Mouse (Mus musculus) spleen, adult 2 months (tissue): ENCODE data around the gene Foxn1. TPM values are rescaled to one million over a fixed set of nuclear protein-coding genes. Genes with fewer than 3 reads are reported as not detected.

ENCODE experiments used
- DNase-seq, 2 experiments: peaks; one replicate each; pipeline versions ENCODE4 v3.0.0 to v3.0.0-alpha.2; 2012 to 2021; ENCODE audit warnings: low spot score in 2 of 2, low read depth in 1 of 2
- H3K27ac ChIP-seq: fragments of 200-500 bp; 2 replicates; pipeline ENCODE4 v1.5.1; 2012; ENCODE audit warnings: low read length, inconsistent platforms; ENCODE audit not compliant: insufficient read depth
- H3K27me3 ChIP-seq: fragments of 200-500 bp; 2 replicates; pipeline ENCODE4 v1.6.1; 2012; ENCODE audit warnings: mild to moderate bottlenecking, moderate library complexity, low read length, inconsistent platforms; ENCODE audit not compliant: control insufficient read depth, insufficient read depth
- H3K36me3 ChIP-seq: fragments of 200-500 bp; 2 replicates; pipeline ENCODE4 v1.6.1; 2012; ENCODE audit warnings: mild to moderate bottlenecking, low read length, inconsistent platforms; ENCODE audit not compliant: control insufficient read depth, insufficient read depth
- H3K4me1 ChIP-seq: fragments of 200-500 bp; 2 replicates; pipeline ENCODE4 v1.6.1; 2011; ENCODE audit warnings: inconsistent platforms; ENCODE audit not compliant: control insufficient read depth, insufficient read depth, insufficient read length
- H3K4me3 ChIP-seq: fragments of 200-500 bp; 2 replicates; pipeline ENCODE4 v1.5.1; 2011; ENCODE audit warnings: mild to moderate bottlenecking, inconsistent platforms; ENCODE audit not compliant: insufficient read depth, insufficient read length; ENCODE audit errors: extremely low read depth
- CTCF ChIP-seq: fragments of 200-500 bp; IDR thresholded peaks from 2 replicates; pipeline ENCODE4 v1.5.1; 2011; ENCODE audit warnings: mild to moderate bottlenecking, inconsistent platforms; ENCODE audit not compliant: insufficient read depth, insufficient read length, insufficient replicate concordance; ENCODE audit errors: extremely low read depth
- POLR2A ChIP-seq: fragments of 200-500 bp; IDR thresholded peaks from 2 replicates; pipeline ENCODE4 v1.6.1; 2011; ENCODE audit warnings: low read depth, low read length, inconsistent platforms
- WGBS: fragments of 180-500 bp; shearing (Covaris S2); methylation state at CpG from one replicate; pipeline ENCODE4 v1.1.7; 2018; 5-methylcytosine and 5-hydroxymethylcytosine counted together
- polyA plus RNA-seq: library from polyadenylated mRNA; depleted of rRNA; stranded (reverse); fragments of >200 nt; gene quantifications from 2 replicates; pipeline ENCODE4 v1.2.3, GENCODE M21; 2012; rRNA removed

Gene Foxn1
- polyA plus RNA-seq, 1 experiment = not detected

DNA sequence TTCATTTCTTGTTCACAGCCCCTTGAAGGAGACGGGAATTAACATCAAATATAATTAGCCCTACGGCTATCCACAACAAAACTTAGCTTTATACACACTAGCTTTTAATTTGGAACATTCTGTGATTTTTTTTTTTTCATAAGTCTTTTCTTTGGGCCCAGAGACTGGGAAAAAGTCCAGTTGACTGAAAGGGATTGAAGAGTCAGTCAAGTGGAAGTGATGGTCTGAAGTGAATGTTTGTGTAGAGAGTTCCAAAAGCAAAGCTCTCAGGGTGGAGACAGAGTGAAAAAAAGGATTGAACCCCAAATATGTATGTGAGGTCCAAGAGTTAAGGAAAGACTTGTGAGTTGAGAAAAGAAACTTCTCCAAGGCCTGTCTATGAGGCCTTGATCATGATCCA lies 67.9 kb downstream of the Foxn1 start:
- TF ChIP-seq CTCF (no peak), POLR2A (no peak)
- Histone ChIP-seq H3K27ac (no peak overlapping the region), H3K4me1 (peaks cover 10% of the 10 kb centered on the region), H3K4me3 (no peak overlapping the region), H3K27me3 (no peaks in the 10 kb centered on the region), H3K36me3 (no peaks in the 10 kb centered on the region; the same call in 1 of the 2 replicates)
- no peak for DNase-seq
- WGBS = 94% methylated on average over 2 of the region's 2 CpGs

DNA sequence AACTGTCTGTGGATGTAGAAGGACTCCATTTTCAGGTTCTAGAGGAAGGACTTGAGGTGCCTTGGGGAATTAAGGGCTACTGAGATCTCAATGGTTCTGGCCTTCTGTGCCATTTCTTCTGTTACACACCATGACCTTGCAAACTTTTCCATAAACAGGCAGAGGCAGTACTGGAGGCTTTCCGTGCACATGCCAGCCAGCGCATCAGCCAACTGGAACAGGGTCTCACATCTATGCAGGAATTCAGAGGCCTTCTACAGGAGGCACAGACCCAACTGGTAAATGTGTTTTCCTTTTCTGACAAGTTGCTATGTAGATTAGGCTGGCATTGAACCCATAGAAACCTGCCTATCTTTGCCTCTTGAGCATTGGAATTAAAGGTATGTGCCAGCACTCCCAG lies 72.7 kb downstream of the Foxn1 start:
- TF ChIP-seq CTCF (no peak), POLR2A (no peak)
- no peaks in the 10 kb centered on the region for H3K27me3 ChIP-seq
- H3K4me1 ChIP-seq = peaks cover 4% of the 10 kb centered on the region; the same call in 1 of the 2 replicates
- H3K27ac ChIP-seq = no peak overlapping the region
- H3K4me3 ChIP-seq = no peak overlapping the region
- H3K36me3 ChIP-seq = no peaks in the 10 kb centered on the region
- WGBS = 89% methylated on average over 2 of the region's 2 CpGs
- DNase-seq = no peak

DNA sequence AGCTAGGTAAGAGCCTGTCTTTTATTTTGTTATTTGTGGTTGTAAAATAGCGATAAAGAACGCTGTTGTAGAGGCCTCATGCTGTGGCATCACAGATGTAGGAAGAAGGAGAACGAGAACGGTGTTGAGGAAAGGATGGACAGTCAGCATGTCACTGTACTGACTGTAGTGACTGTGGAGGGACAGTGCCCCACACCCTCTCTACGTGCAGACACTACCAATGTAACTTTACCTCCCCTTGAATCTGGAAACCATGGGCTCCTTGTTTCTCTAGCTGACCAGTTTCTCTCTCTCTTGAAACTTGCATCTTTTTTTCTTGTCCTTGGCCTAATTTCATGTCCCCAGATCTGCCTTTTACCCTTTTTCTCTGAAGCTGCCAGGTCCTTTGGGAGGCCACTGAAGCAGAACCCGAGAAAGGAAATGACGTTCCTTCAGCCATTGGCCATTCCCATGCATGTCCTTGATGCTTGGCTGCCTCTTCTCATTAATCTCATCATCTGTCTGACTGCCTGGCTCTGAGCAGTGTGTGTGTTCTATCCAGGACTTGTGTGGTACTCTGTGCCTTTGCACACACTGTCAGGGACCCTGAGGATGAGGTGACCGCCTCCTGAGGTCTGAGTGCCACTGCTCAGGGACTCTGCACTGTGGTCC lies 75.4 kb downstream of the Foxn1 start:
- no peaks in the 10 kb centered on the region for H3K36me3 ChIP-seq
- no peak for DNase-seq
- peaks cover 4% of the 10 kb centered on the region; the same call in 1 of the 2 replicates for H3K4me1 ChIP-seq

More for the DNA sequence above, 75.4 kb downstream of the Foxn1 start:
- WGBS = 88% methylated on average over 8 of the region's 8 CpGs
- H3K27ac ChIP-seq = 0 out of 2 replicates have a peak overlapping the region, but pooled peaks have one; percentile 10
- H3K27me3 ChIP-seq = no peaks in the 10 kb centered on the region
- TF ChIP-seq POLR2A (no peak), CTCF (no peak)
- H3K4me3 ChIP-seq = no peak overlapping the region

Other genes with a start within 250 kb of the Foxn1 start
- gene Traf4, start 221.0 kb downstream of the Foxn1 start, polyA plus RNA-seq = 43.4 and 54.3 TPM in 2 replicates
- gene Nek8, start 209.9 kb downstream of the Foxn1 start, polyA plus RNA-seq = 17.6 and 20.4 TPM in 2 replicates
- gene Tlcd1, start 209.8 kb downstream of the Foxn1 start, polyA plus RNA-seq = 10.4 and 16.9 TPM in 2 replicates
- gene Rpl23a, start 203.0 kb downstream of the Foxn1 start, polyA plus RNA-seq = 126 and 169 TPM in 2 replicates
- gene Rab34, start 198.1 kb downstream of the Foxn1 start, polyA plus RNA-seq = 10.8 and 15.6 TPM in 2 replicates
- gene Proca1, start 193.2 kb downstream of the Foxn1 start, polyA plus RNA-seq = 0.19 and 0.20 TPM in 2 replicates
- gene Sdf2, start 140.8 kb downstream of the Foxn1 start, polyA plus RNA-seq = 59.1 and 60.7 TPM in 2 replicates
- gene Supt6, start 140.6 kb downstream of the Foxn1 start, polyA plus RNA-seq = 20.2 and 20.6 TPM in 2 replicates
- 41.4 and 46.3 TPM in 2 replicates for gene 2610507B11Rik, start 124.8 kb downstream of the Foxn1 start, polyA plus RNA-seq
- gene BC030499, start 95.7 kb downstream of the Foxn1 start, polyA plus RNA-seq = 0.22 and 0.32 TPM in 2 replicates
- 7.2 and 10.2 TPM in 2 replicates for gene Spag5, start 85.0 kb downstream of the Foxn1 start, polyA plus RNA-seq
- gene Aldoc, start 63.6 kb downstream of the Foxn1 start, polyA plus RNA-seq = 3.6 and 4.4 TPM in 2 replicates
- 66.7 and 81.9 TPM in 2 replicates for gene Pigs, start 58.1 kb downstream of the Foxn1 start, polyA plus RNA-seq
- 66.6 and 81.6 TPM in 2 replicates for gene Unc119, start 43.1 kb downstream of the Foxn1 start, polyA plus RNA-seq
- gene Slc13a2, start 35.7 kb upstream of the Foxn1 start, polyA plus RNA-seq = 0.28 and 0.41 TPM in 2 replicates
- 5.5 and 6.1 TPM in 2 replicates for gene Slc46a1, start 79.1 kb upstream of the Foxn1 start, polyA plus RNA-seq
- gene Sarm1, start 111.2 kb upstream of the Foxn1 start, polyA plus RNA-seq = 0.51 and 1.0 TPM in 2 replicates
- gene Vtn, start 112.5 kb upstream of the Foxn1 start, polyA plus RNA-seq = 2.6 and 3.0 TPM in 2 replicates
- not detected in 2 replicates for gene Sebox, start 116.9 kb upstream of the Foxn1 start, polyA plus RNA-seq
- 8.7 and 9.8 TPM in 2 replicates for gene Tmem199, start 125.6 kb upstream of the Foxn1 start, polyA plus RNA-seq
- 21.0 and 22.7 TPM in 2 replicates for gene Poldip2, start 125.6 kb upstream of the Foxn1 start, polyA plus RNA-seq
- 10.4 and 11.8 TPM in 2 replicates for gene Tnfaip1, start 149.8 kb upstream of the Foxn1 start, polyA plus RNA-seq
- gene Ift20, start 149.8 kb upstream of the Foxn1 start, polyA plus RNA-seq = 41.7 and 44.8 TPM in 2 replicates
- gene Tmem97, start 164.2 kb upstream of the Foxn1 start, polyA plus RNA-seq = 15.6 and 19.9 TPM in 2 replicates